Mouse (Mus musculus) cerebellum, adult (tissue): Measurements from ENCODE around the gene Pih1d2.

ENCODE experiments used
- ATAC-seq: cut with Nextera tagmentation; 2 replicates; pipeline ENCODE4 v1.9.2; 2017; ENCODE audit warnings: mild to moderate bottlenecking, moderate library complexity, mixed read lengths; ENCODE audit not compliant: insufficient number of reproducible peaks, low FRiP score, low TSS enrichment

The Pih1d2 gene

GRCm38 (mm10) chr9:50616766-50617603 lies at the start of gene Pih1d2, which contains the start of gene Nkapd1:
Gene Pih1d2, plus strand, starts transcription at chr9:50617321.
Gene Nkapd1, minus strand, starts transcription at chr9:50617464.
- peak; percentile 86 for ATAC-seq

GRCm38 (mm10) chr9:50567372-50567771 lies 49.7 kb upstream of the Pih1d2 start:
- ATAC-seq: no peak

- ATAC-seq: no peak
Measured at GRCm38 (mm10) chr9:50567881-50568280, 49.2 kb upstream of the Pih1d2 start.

GRCm38 (mm10) chr9:50569599-50570525 lies 47.3 kb upstream of the Pih1d2 start:
- ATAC-seq: no peak

- no peak for ATAC-seq
Measured at GRCm38 (mm10) chr9:50580370-50580769, 36.8 kb upstream of the Pih1d2 start.

GRCm38 (mm10) chr9:50585145-50585818 lies 31.8 kb upstream of the Pih1d2 start:
- ATAC-seq: no peak

- ATAC-seq: no peak
Measured at GRCm38 (mm10) chr9:50586955-50587354, 30.2 kb upstream of the Pih1d2 start.

GRCm38 (mm10) chr9:50590856-50591518 lies 26.1 kb upstream of the Pih1d2 start:
- ATAC-seq: no peak

GRCm38 (mm10) chr9:50592955-50593354 lies 24.2 kb upstream of the Pih1d2 start:
- no peak for ATAC-seq

GRCm38 (mm10) chr9:50593544-50593943 lies 23.6 kb upstream of the Pih1d2 start:
- no peak for ATAC-seq

GRCm38 (mm10) chr9:50594794-50595417 lies 22.2 kb upstream of the Pih1d2 start:
- no peak for ATAC-seq

- no peak for ATAC-seq
Measured at GRCm38 (mm10) chr9:50596973-50597372, 20.1 kb upstream of the Pih1d2 start.

GRCm38 (mm10) chr9:50601536-50601935 lies 15.6 kb upstream of the Pih1d2 start:
- no peak for ATAC-seq

GRCm38 (mm10) chr9:50602055-50602845 lies 14.9 kb upstream of the Pih1d2 start:
- no peak for ATAC-seq

- peak; percentile 97 for ATAC-seq
Measured at GRCm38 (mm10) chr9:50603189-50603997, 13.7 kb upstream of the Pih1d2 start, which contains the start of the genes Sdhd and Timm8b. Gene Sdhd, minus strand, starts transcription at chr9:50603812. Gene Timm8b, plus strand, starts transcription at chr9:50603910.

GRCm38 (mm10) chr9:50603998-50604324 lies 13.2 kb upstream of the Pih1d2 start:
- no peak; the same call in 1 of the 2 replicates for ATAC-seq

- no peak for ATAC-seq
Measured at GRCm38 (mm10) chr9:50604338-50604737, 12.8 kb upstream of the Pih1d2 start.

GRCm38 (mm10) chr9:50612115-50612514 lies 5.0 kb upstream of the Pih1d2 start:
- ATAC-seq: no peak
